Mouse (Mus musculus): ENCODE data around the gene Alox5. TPM values are rescaled to one million over a fixed set of nuclear protein-coding genes. Genes with fewer than 3 reads are reported as not detected.

Alox5 gene
- polyA plus RNA-seq, 1 experiment from 2014 or later: 0.89 TPM

Other genes starting within 250 kb of the Alox5 start
- gene Zfand4, start 197.0 kb downstream of the Alox5 start, polyA plus RNA-seq (2015; fragmentation: Nextera tagmentation; extraction: Ambion mirVana): 5.9 and 7.1 TPM in 2 replicates
- gene March8, start 123.2 kb downstream of the Alox5 start, polyA plus RNA-seq (2015; fragmentation: Nextera tagmentation; extraction: Ambion mirVana): 40.9 and 42.9 TPM in 2 replicates
- gene Olfr211, start 27.9 kb upstream of the Alox5 start, polyA plus RNA-seq (2015; fragmentation: Nextera tagmentation; extraction: Ambion mirVana): not detected in 2 replicates
- gene Olfr212, start 45.3 kb upstream of the Alox5 start, polyA plus RNA-seq (2015; fragmentation: Nextera tagmentation; extraction: Ambion mirVana): not detected in 2 replicates
- not detected in 2 replicates for gene Olfr213, start 77.3 kb upstream of the Alox5 start, polyA plus RNA-seq (2015; fragmentation: Nextera tagmentation; extraction: Ambion mirVana)
- 0.51 and 1.7 TPM in 2 replicates for gene Gm5580, start 90.0 kb upstream of the Alox5 start, polyA plus RNA-seq (2015; fragmentation: Nextera tagmentation; extraction: Ambion mirVana)
- gene Olfr214, start 93.1 kb upstream of the Alox5 start, polyA plus RNA-seq (2015; fragmentation: Nextera tagmentation; extraction: Ambion mirVana): not detected in 2 replicates
- gene Olfr215, start 123.0 kb upstream of the Alox5 start, polyA plus RNA-seq (2015; fragmentation: Nextera tagmentation; extraction: Ambion mirVana): not detected in 2 replicates
- 192 TPM in 2 replicates for gene Zfp422, start 167.8 kb upstream of the Alox5 start, polyA plus RNA-seq (2015; fragmentation: Nextera tagmentation; extraction: Ambion mirVana)
- gene Depp1, start 189.4 kb upstream of the Alox5 start, polyA plus RNA-seq (2015; fragmentation: Nextera tagmentation; extraction: Ambion mirVana): 33.1 and 38.5 TPM in 2 replicates
- 6.1 and 6.3 TPM in 2 replicates for gene Rassf4, start 212.8 kb upstream of the Alox5 start, polyA plus RNA-seq (2015; fragmentation: Nextera tagmentation; extraction: Ambion mirVana)

All from kidney, embryonic 16.5 days (tissue).